Mouse (Mus musculus) heart, embryonic 13.5 days (tissue): Measurements from ENCODE around the gene Dlg2. TPM values are rescaled to one million over a fixed set of nuclear protein-coding genes. Genes with fewer than 3 reads are reported as not detected.

Source experiments
- ATAC-seq: fragments of 200-750 bp; cut with Nextera tagmentation; 2 replicates; pipeline ENCODE4 v1.8.0; 2017; ENCODE audit warnings: moderate TSS enrichment; ENCODE audit not compliant: insufficient number of reproducible peaks, low FRiP score, low TSS enrichment; ENCODE audit errors: extremely low read depth
- H3K27ac ChIP-seq: fragments of 300-500 bp; sonication (generic); replicated peaks from 2 replicates; pipeline ENCODE4 v1.5.1; 2015; ENCODE audit warnings: moderate library complexity, mild to moderate bottlenecking, inconsistent platforms
- H3K27me3 ChIP-seq: fragments of 300-500 bp; sonication (generic); replicated peaks from 2 replicates; pipeline ENCODE4 v1.6.1; 2015; ENCODE audit warnings: mild to moderate bottlenecking, inconsistent platforms
- H3K36me3 ChIP-seq: fragments of 300-500 bp; sonication (generic); 2 replicates; pipeline ENCODE4 v1.6.1; 2015; ENCODE audit warnings: mild to moderate bottlenecking, inconsistent platforms
- H3K4me1 ChIP-seq: fragments of 300-500 bp; sonication (generic); 2 replicates; pipeline ENCODE4 v1.6.1; 2015; ENCODE audit warnings: inconsistent platforms
- H3K4me2 ChIP-seq: fragments of 300-500 bp; sonication (generic); 2 replicates; pipeline ENCODE4 v1.6.1; 2015; ENCODE audit warnings: inconsistent platforms, mild to moderate bottlenecking, moderate library complexity
- H3K4me3 ChIP-seq: fragments of 300-500 bp; sonication (generic); 2 replicates; pipeline ENCODE4 v1.5.1; 2015; ENCODE audit warnings: moderate library complexity, mild to moderate bottlenecking, inconsistent platforms
- H3K9ac ChIP-seq: fragments of 300-500 bp; sonication (generic); 2 replicates; pipeline ENCODE4 v1.6.1; 2015; ENCODE audit warnings: inconsistent platforms, mild to moderate bottlenecking, moderate library complexity
- H3K9me3 ChIP-seq: fragments of 300-500 bp; sonication (generic); 2 replicates; pipeline ENCODE4 v1.6.1; 2016; ENCODE audit warnings: inconsistent platforms
- WGBS: fragments of 180-500 bp; shearing (Covaris S2); methylation state at CpG from one replicate; pipeline ENCODE4 v1.1.7; 2015; ENCODE audit warnings: mixed read lengths; 5-methylcytosine and 5-hydroxymethylcytosine counted together
- polyA plus RNA-seq: library from polyadenylated mRNA; unstranded; fragments of >200 nt; fragmentation: Nextera tagmentation; extraction: Ambion mirVana; gene quantifications from 2 replicates; pipeline ENCODE4 v1.2.1, GENCODE M21; 2015

Dlg2 gene
- polyA plus RNA-seq, 1 experiment from 2014 or later = 7.2 TPM

DNA sequence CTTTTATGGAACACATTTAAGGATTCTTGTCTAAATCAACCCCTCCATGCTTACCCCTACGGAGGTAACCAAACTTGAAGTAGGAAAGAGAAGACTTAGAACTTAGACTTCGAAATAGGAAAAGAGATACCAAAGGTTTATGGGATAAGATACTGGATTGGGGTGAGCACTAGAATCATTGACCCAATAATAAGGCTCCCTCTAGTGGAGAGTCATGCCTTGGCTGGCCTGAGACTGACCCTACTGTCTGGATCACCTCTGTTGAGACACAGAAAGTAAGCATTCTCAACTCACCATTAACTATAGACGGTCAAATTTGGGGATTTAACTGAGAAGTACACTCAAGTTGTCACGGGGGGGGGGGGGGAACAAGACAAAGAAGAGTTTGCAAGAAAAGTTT lies 1847.2 kb downstream of the Dlg2 start:
- H3K4me3 ChIP-seq = no peak overlapping the region
- ATAC-seq = no peak
- no peaks in the 10 kb centered on the region for H3K9me3 ChIP-seq
- H3K27me3 ChIP-seq = no peaks in the 10 kb centered on the region
- no peaks in the 10 kb centered on the region for H3K36me3 ChIP-seq
- no peak overlapping the region for H3K27ac ChIP-seq
- no peak overlapping the region for H3K9ac ChIP-seq
- no peak overlapping the region for H3K4me2 ChIP-seq
- H3K4me1 ChIP-seq = peaks cover 3% of the 10 kb centered on the region; the same call in 1 of the 2 replicates
- WGBS = 29% methylated on average over 4 of the region's 4 CpGs

DNA sequence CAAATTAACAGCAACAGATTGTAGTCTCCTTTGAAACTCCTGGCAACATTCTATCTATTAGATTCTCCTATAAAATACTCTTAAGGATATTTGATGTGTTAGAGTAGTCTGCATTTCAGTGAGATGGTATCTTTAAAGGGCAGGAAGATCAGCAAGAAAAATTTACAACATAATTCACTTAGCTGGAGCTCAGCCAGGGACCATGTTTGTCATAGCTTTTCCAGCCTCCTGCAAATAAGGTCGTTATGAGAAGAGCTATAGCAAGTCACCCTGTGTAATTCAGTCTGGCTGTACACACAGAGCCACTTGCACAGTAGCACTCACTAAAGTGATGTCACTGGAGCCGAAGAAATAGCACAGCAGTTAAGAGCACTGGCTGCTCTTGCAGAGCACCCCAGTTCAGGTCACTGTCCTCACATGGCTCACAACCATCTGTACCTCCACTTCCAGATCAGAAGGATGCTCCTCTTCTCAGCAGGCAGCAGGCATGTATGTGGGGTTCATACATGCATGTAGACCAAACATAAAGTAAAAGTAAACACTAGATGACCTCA lies 1850.9 kb downstream of the Dlg2 start:
- 58% methylated on average over 2 of the region's 2 CpGs for WGBS
- no peak overlapping the region for H3K4me3 ChIP-seq
- H3K27me3 ChIP-seq = no peaks in the 10 kb centered on the region
- H3K9ac ChIP-seq = no peak overlapping the region
- no peaks in the 10 kb centered on the region for H3K9me3 ChIP-seq
- H3K4me2 ChIP-seq = no peak overlapping the region
- no peak for ATAC-seq
- H3K4me1 ChIP-seq = no peaks in the 10 kb centered on the region
- no peaks in the 10 kb centered on the region for H3K36me3 ChIP-seq
- H3K27ac ChIP-seq = no peak overlapping the region

DNA sequence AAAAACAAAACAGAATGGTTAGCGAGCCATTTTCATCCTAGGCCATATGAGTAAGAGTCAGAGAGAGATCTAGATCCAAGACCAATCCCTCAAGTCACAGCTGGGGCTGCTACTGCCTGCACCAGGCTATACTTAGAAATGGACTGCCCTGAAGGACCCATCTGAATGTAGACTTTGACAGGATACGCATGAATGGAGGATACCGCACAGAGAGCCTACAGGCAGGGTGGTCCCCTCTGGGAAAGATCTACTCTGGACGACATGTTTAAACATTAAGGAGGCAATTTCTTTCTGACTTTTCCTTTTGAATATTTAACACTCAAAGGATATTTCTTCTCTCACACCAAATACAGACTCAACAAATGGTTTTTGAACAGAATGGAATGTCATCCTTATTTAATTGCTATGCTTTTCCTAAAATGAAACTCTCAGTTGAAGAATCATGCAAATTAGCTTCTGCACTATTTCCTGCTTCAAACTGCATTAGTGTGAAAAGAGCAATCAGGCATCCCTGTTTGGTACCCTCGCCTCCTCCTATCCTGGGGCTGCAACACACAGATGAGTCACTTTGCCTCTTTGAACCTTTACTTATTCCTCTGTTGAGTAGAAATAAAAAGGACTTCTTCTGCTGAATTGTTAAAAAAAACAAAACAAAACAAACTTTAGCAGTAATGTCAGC lies 1856.9 kb downstream of the Dlg2 start:
- Histone ChIP-seq H3K9me3 (no peaks in the 10 kb centered on the region), H3K27ac (no peak overlapping the region), H3K36me3 (no peaks in the 10 kb centered on the region), H3K4me2 (no peak overlapping the region), H3K9ac (no peak overlapping the region), H3K4me1 (no peaks in the 10 kb centered on the region), H3K27me3 (no peaks in the 10 kb centered on the region), H3K4me3 (no peak overlapping the region)
- no peak for ATAC-seq
- WGBS = 72% methylated on average over 5 of the region's 5 CpGs

DNA sequence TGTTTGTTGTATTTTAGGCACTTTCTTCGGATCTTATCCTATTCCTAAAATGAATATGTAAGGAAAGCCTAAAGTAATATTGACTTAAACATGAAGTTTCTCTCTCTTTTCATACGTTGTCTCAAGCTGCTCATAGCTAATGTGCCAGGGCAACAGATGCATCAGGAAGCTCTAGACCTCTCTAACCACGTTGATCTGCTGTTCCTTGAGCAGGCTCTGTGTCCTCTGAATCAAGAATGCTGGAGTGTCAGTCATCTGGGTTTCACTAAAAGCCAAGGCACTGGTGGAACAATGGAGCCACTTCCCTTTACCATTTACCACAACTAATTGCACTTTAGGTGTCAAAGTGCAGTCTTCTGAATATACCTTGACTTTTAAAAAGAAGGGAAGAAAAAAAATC lies 1880.1 kb downstream of the Dlg2 start:
- ATAC-seq = no peak
- no peaks in the 10 kb centered on the region for H3K36me3 ChIP-seq
- WGBS = 67% methylated on average over 3 of the region's 3 CpGs

DNA sequence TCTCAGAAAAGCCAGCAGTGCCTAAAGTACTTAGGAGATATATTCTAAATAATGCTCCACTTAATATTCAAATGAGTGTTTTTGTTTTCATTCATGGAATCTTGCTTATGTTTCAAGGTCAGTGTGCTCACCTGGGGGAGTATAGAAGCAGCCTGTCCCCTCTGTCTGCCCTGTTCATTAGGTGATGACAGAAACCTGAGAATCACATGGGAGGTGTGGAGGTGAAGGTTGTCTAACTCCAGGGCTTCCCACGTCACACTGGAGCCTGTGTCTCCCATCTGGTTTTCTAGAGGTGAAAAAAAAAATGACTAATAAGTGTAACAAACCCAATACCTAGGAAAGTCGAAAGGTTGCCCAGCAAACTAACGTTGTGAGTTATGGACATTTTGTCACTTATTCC lies 1886.9 kb downstream of the Dlg2 start:
- Histone ChIP-seq H3K4me3 (no peak overlapping the region), H3K4me2 (no peak overlapping the region), H3K9me3 (no peaks in the 10 kb centered on the region), H3K9ac (no peak overlapping the region), H3K27ac (no peak overlapping the region), H3K36me3 (no peaks in the 10 kb centered on the region), H3K27me3 (no peaks in the 10 kb centered on the region), H3K4me1 (no peaks in the 10 kb centered on the region)
- 67% methylated on average over 3 of the region's 3 CpGs for WGBS
- ATAC-seq = no peak

More for the DNA sequence above, 1880.1 kb downstream of the Dlg2 start:
- Histone ChIP-seq H3K4me3 (no peak overlapping the region), H3K4me2 (no peak overlapping the region), H3K9ac (no peak overlapping the region), H3K9me3 (no peaks in the 10 kb centered on the region), H3K4me1 (no peaks in the 10 kb centered on the region), H3K27me3 (no peaks in the 10 kb centered on the region), H3K27ac (no peak overlapping the region)

DNA sequence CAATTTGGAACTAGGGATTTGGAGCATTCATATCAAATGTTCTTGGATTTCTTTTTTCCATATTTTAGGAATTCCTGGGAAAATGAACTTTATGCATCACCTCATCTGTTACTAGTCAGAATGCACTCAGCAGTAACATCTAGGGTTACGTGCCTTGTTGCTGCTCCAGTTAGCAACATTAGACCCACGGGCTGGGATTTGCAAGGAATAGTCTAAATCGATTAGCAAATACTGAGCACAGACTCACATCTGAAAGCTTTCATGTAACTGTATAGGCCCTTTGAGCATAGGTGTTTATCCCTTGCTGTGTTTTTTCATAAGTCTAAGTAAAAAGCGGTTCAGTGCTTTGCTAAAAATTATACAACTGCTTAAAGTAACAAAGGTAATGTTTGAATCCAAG lies 1887.3 kb downstream of the Dlg2 start:
- no peak overlapping the region for H3K4me2 ChIP-seq
- H3K27me3 ChIP-seq = no peaks in the 10 kb centered on the region
- 81% methylated on average over 4 of the region's 4 CpGs for WGBS
- ATAC-seq = no peak
- no peak overlapping the region for H3K27ac ChIP-seq
- no peaks in the 10 kb centered on the region for H3K36me3 ChIP-seq
- H3K9me3 ChIP-seq = no peaks in the 10 kb centered on the region
- no peak overlapping the region for H3K4me3 ChIP-seq
- H3K9ac ChIP-seq = no peak overlapping the region
- no peaks in the 10 kb centered on the region for H3K4me1 ChIP-seq

DNA sequence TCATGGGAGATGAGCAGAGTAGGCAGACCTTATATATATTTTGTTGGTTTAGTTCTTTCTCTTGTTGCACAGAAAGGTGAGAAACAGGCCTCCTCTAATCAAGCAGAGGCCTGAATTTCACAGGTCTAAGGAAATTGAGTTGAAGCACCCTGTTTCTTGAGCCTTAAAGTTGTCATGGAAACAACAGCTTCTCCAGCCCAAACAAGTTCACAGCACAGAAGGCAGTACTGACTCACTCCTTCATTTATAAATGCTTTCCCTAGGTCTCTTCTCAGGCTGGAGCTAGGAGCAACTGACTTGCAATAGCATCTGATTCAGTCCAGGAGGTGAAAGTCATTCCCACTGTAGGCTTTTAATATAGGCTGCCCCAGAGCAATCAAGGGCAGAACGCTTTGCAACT lies 1890.6 kb downstream of the Dlg2 start:
- Histone ChIP-seq H3K4me1 (0 out of 2 replicates have a peak, but pooled peaks cover 6% of the 10 kb centered on the region), H3K4me3 (no peak overlapping the region), H3K27ac (no peak overlapping the region), H3K9ac (no peak overlapping the region), H3K4me2 (no peak overlapping the region), H3K9me3 (no peaks in the 10 kb centered on the region), H3K27me3 (no peaks in the 10 kb centered on the region), H3K36me3 (no peaks in the 10 kb centered on the region)
- WGBS = 86% methylated on average over 1 of the region's 1 CpGs
- ATAC-seq = no peak

DNA sequence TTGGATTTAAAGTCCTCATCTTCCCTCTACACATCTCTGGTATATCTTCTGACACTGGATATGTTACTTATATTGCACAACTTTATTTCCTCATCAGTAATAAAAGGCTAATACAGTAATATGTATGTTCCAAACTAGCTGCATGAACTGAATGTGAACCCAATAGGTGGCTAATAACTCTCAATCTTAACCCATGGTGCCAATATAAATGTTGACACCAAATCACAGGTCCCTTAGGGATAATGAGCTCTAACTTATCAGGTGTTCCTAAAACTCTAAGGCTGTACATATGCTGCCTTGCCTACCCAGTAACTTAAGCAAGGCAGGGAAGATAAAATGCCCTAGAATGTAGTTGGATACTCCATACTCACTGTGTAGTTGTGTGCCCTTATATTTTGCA lies 1894.0 kb downstream of the Dlg2 start:
- Histone ChIP-seq H3K4me3 (no peak overlapping the region), H3K4me2 (no peak overlapping the region), H3K27me3 (no peaks in the 10 kb centered on the region), H3K4me1 (0 out of 2 replicates have a peak, but pooled peaks cover 8% of the 10 kb centered on the region), H3K27ac (no peak overlapping the region), H3K9ac (no peak overlapping the region), H3K36me3 (no peaks in the 10 kb centered on the region), H3K9me3 (no peaks in the 10 kb centered on the region)
- no peak for ATAC-seq

DNA sequence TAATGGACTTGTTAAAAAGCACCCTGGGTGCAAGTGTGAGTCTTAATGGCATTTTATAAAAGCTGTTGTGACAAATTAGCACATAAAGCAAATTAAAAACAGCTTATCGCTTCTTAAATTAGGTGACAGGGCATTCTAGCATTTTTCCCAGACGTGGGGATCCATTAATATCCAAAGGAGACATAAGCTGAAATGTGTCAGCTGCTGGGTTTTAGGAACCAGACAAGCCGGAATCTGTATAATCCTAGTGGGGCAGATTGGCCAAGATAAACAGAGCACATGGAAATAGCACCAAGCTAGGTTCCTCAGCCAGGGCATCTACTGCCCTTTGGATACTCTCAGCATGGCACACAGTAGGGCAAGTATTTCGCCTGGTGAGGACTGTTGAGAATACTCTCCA lies 1895.2 kb downstream of the Dlg2 start:
- Histone ChIP-seq H3K27me3 (no peaks in the 10 kb centered on the region), H3K4me3 (no peak overlapping the region), H3K4me2 (no peak overlapping the region), H3K9ac (no peak overlapping the region), H3K27ac (no peak overlapping the region), H3K9me3 (no peaks in the 10 kb centered on the region), H3K4me1 (0 out of 2 replicates have a peak, but pooled peaks cover 8% of the 10 kb centered on the region), H3K36me3 (no peaks in the 10 kb centered on the region)
- no peak for ATAC-seq
- 57% methylated on average over 4 of the region's 4 CpGs for WGBS

DNA sequence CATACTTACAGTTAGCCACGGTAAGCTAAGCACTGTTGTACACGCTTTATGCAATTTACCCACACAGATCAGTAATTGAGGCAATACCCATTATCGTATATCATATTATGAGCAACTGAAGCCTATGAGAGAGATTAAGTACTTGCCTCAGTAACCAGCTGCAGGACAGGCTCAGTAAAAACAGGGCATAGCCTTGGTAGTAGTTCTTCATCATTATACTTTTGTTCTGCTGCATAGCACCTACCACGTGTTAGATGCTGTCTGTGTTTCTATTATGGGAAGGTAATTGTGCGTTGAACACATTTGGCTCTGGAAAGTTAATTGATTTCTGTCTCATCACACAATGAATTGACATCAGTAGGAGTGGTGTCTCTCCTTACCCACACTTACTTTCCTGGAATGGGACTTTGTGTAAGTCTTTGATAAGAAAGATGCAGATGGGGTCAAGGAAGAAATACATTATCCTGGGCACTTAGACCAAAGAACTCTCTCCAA lies 1897.4 kb downstream of the Dlg2 start:
- H3K4me2 ChIP-seq = no peak overlapping the region
- 0 out of 2 replicates have a peak, but pooled peaks cover 8% of the 10 kb centered on the region for H3K4me1 ChIP-seq
- no peak overlapping the region for H3K27ac ChIP-seq
- ATAC-seq = no peak
- H3K9ac ChIP-seq = no peak overlapping the region
- no peak overlapping the region for H3K4me3 ChIP-seq
- 81% methylated on average over 5 of the region's 5 CpGs for WGBS
- no peaks in the 10 kb centered on the region for H3K27me3 ChIP-seq
- H3K9me3 ChIP-seq = no peaks in the 10 kb centered on the region
- no peaks in the 10 kb centered on the region for H3K36me3 ChIP-seq

DNA sequence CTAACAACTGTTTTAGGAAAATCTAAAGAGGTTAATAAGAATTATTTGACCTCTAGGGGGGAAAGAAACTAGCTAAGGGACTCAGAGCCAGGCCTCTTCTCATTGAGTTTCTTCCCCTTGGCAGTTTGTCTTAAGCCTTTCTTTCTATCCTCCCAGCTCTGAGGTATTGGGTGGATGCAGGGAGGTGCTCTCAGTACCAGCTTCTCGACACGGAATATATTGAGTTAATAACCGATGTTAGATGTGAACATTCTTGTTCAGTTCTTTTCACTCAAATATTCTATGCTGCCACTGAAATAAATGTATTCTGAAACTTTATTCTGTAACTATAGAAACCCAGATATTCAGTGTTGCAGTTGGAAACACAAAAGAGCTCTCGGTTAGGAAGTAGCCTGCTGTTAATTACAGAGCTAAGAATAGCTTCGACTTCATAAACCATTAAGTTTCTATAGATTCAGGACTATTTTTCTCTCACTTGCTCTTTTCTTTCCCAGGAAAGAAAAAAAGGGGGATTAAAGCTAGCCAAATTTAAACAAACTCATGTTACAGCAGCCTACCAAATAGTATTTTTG lies 1907.5 kb downstream of the Dlg2 start:
- Histone ChIP-seq H3K27ac (no peak overlapping the region), H3K4me1 (no peaks in the 10 kb centered on the region), H3K27me3 (no peaks in the 10 kb centered on the region), H3K9ac (no peak overlapping the region), H3K36me3 (no peaks in the 10 kb centered on the region), H3K9me3 (no peaks in the 10 kb centered on the region), H3K4me2 (no peak overlapping the region), H3K4me3 (no peak overlapping the region)
- WGBS = 70% methylated on average over 5 of the region's 5 CpGs
- no peak for ATAC-seq
